Mouse (Mus musculus) lung, postnatal 0 days (tissue): ENCODE results near the gene Tcf20.

ENCODE experiments used
- CTCF ChIP-seq: IDR thresholded peaks from 2 replicates; pipeline ENCODE4 v1.5.1; 2016; ENCODE audit warnings: antibody characterized with exemption, mild to moderate bottlenecking
- EP300 ChIP-seq: IDR thresholded peaks from 2 replicates; pipeline ENCODE4 v1.6.1; 2016; ENCODE audit warnings: antibody characterized with exemption, mild to moderate bottlenecking, control low read depth

DNA sequence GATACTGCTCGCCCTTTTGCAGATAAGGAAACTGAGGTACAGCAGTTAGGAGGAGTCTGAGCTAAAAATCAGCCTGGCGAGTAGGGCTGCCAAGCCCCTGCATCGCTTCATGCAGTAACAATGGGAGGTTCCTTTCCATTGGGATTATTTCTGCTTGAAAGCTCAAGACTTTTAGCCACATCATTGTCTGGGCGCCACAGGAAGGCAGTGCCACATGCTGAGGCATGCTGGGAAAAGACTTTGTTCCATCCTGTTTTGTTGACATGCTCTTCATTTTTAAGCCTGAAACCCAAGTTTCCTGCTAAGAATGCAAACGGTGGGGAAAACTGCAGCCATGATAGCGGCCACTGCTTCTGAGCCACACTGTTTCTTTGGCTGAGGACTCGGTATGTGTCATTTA is 83.1 kb downstream of the Tcf20 start:
- TF ChIP-seq CTCF (no peak), EP300 (no peak)
